Mouse (Mus musculus): ENCODE measurements around the gene Rhbdl3.

Rhbdl3 gene

DNA sequence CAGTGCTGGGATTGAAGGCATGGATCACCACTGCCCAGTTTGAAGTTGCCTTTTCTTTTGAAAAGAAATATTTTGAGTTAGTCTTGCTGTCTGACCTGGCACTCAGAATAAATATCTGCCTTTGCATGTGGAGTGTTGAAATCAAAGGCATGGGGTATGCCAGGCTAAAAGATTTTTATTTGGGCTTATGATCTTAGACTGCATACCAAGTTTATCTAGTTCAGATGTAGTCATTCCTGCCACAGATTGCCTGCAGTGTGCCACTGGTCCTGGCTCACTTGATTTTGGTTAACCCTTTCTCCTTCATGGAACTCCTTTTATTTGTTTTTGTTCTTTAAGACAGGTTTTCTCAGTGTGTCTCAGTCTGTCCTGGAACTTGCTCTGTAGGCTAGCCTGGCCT is 83.7 kb downstream of the Rhbdl3 start:
- CTCF ChIA-PET = interaction anchor here (0.6 to 0.7 kb wide), 2 partner anchors 391 to 1431 kb away, joined by 3 to 25 read pairs; no protein-coding TSS in a partner anchor

DNA sequence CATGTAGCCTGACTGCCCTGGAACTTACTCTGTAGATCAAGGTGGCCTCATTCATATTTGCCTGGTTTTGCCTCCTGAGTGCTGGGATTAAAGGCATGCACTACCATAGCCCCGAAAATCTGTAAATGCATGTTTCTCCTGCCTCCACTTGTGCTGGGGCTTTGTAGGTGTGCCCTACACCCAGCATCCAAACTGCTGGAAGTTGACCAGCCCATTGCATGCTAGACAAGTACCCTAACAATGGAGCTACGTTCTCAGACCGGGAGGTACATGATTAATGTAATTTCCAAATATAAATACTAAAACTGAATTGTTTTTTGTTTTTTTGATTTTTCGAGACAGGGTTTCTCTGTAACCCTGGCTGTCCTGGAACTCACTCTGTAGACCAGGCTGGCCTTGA is 84.3 kb downstream of the Rhbdl3 start:
- CTCF ChIA-PET = interaction anchor here (0.6 kb wide), 2 partner anchors 82 to 392 kb away, joined by 3 read pairs; no protein-coding TSS in a partner anchor

DNA sequence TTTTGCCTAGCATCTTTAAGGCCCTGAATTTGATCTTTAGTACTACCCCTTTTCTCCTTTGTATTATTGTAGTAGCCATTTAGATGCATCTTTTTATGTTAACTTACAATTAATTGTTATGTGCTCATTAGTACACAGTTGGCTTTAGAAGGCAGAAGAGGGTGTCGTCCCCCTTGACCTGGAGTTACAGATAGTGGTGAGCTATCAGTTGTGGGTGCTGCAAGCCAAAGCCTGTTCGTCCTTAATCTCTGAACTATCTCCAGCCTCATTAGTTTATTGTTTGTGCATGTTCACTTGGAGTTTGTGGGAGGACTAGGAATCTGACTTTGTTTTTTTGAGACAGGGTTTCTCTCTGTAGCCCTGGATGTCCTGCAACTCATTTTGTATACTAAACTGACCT is 86.1 kb downstream of the Rhbdl3 start:
- CTCF ChIA-PET = interaction anchor here (0.7 kb wide), 1 partner anchor 11 kb away, joined by 3 read pairs; no protein-coding TSS in a partner anchor

DNA sequence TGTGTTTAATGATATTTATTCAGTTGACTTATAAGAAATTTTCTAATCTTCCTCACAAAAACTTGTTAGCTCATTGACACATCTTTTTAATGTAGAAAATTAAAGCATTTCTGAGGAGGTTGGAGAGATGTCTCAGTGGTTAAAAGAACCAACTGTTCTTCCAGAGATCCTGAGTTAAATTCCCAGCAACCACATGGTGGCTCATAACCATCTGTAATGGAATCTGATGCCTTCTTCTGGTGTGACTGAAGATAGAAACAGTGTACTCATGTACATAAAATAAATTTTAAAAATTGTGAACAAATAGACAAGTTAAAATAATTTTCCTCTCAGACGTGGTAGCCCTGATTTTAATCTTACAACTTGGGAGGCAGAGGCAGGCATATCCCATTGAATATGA is 89.2 kb downstream of the Rhbdl3 start:
- CTCF ChIA-PET = interaction anchor here (0.6 kb wide), 1 partner anchor 229 kb away, joined by 5 read pairs; no protein-coding TSS in a partner anchor

DNA sequence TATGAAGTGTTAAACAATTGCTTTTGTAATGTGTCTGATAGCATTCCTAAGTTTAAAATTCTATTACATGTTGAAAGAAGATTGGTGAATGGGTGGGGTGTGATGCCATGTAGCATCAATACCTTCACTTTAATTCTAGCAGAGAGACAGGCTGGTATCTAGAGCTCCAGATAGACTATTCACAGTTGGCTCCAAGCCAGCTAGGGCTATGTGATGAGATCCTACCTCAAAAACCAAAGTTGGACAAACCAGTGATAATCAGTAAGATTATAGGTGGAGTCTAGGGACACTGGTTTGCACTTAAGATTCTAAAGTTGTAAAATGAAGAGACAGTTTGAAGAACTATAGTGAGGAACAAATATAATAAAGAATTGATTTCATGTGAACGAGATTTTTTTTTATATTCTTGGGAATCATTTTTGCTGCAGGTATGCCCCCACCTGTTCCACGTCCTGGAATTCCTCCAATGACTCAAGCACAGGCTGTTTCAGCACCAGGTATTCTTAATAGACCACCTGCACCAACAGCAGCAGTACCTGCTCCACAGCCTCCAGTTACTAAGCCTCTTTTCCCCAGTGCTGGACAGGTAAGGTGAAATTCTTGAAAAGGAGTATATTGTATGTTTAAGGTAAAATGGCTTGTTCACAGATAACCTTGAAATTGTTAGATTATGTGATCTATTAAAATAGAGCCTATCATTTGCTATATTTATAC is 90.9 kb downstream of the Rhbdl3 start:
- CTCF ChIA-PET = no interaction called here

DNA sequence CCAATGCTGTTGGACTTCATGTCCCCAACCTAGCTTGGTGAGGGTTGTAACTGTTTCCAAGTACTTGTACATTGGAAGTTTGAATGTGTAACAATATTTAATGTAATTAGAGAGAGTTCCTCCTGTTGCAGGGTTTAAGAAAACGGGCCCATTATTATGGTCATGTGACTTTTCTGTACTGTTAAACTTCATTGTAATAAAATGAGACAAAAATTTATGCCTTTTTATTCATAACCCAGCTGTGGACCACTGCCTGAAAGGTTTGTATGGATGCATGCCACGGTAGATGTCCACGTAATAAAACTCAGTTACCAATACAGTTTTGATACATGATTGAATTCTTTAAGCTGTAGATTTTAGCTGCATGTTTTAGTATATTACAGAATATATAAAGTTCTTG is 95.2 kb downstream of the Rhbdl3 start:
- CTCF ChIA-PET = no interaction called here

DNA sequence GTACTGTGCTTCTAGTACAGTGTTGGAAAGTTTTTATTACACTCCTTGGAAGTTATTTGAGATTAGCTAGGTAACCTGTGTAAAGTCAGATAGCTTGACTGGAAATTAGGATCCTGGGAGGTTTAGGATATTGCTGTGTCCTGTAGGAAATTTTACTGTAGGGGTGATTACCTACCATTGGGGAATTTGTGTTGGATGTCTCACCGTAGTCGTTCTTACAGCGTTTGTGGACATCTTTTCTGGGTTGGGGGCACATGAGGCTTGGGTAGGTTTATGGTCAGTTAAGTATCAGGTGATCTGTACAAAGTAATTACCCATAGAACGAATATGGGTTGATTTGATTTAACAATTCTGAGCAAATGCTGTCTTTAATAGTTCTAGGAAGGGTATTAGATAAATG is 95.9 kb downstream of the Rhbdl3 start:
- CTCF ChIA-PET = no interaction called here

All from spleen, embryonic (tissue).